Mouse (Mus musculus) lung, adult 2 months (tissue): ENCODE measurements around the gene Zbtb42.

Source experiments
- CTCF ChIP-seq: fragments of 200-500 bp; IDR thresholded peaks from 2 replicates; pipeline ENCODE4 v1.5.1; 2011; ENCODE audit warnings: mild to moderate bottlenecking, low read length, control low read depth; ENCODE audit not compliant: insufficient read depth
- POLR2A ChIP-seq: fragments of 200-500 bp; IDR thresholded peaks from 2 replicates; pipeline ENCODE4 v1.6.1; 2011; ENCODE audit warnings: low read depth, mild to moderate bottlenecking, control low read depth, low read length, borderline replicate concordance; ENCODE audit errors: extremely low read depth

DNA sequence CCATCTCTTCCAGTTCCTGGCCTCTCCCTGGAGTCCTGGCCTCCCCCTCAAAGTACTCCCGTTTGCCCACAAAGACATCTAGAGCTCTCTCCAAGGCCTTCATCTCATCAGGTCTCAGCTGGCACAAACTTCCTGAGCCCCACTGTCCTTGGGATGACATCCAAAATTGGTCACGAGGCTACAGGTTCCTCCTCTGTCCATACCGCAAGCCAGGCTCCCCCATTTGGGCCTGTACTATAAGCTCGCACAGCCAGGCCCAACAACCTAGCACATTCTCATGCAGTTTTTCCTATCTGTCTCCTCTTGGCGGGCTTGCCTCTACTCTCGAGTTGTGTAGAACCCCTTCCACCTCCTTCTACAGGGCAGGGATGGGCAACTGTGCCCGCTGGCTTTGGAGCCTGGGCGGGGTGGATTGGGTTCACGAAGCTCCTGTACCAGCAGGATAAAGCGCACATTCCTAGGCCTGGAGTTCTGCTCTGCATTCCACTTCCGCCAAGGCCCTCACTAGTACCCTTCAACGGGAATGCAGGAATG is 42.3 kb downstream of the Zbtb42 start:
- TF ChIP-seq CTCF, result no peak
- no peak for TF ChIP-seq POLR2A
